Mouse (Mus musculus) stomach, embryonic 15.5 days (tissue): ENCODE measurements around the gene Gzmm. TPM values are rescaled to one million over a fixed set of nuclear protein-coding genes. Genes with fewer than 3 reads are reported as not detected.
A peak's percentile ranks its signal among the peaks of the same experiment; 100 is the strongest.
"Not testable (repeated sequence)": the region's sequence is repeated elsewhere in the genome, so short reads cannot be mapped to it uniquely, and the experiment has no call there.

Experiments
- ATAC-seq: fragments of 200-750 bp; cut with Nextera tagmentation; 2 replicates; pipeline ENCODE4 v1.8.0; 2017; ENCODE audit warnings: low read depth, moderate number of reproducible peaks, moderate TSS enrichment; ENCODE audit not compliant: insufficient read depth, low FRiP score
- H3K27ac ChIP-seq: fragments of 300-500 bp; sonication (generic); 2 replicates; pipeline ENCODE4 v1.5.1; 2015; ENCODE audit warnings: mild to moderate bottlenecking, inconsistent platforms
- H3K27me3 ChIP-seq: fragments of 300-500 bp; sonication (generic); replicated peaks from 2 replicates; pipeline ENCODE4 v1.6.1; 2015; ENCODE audit warnings: inconsistent platforms
- H3K36me3 ChIP-seq: fragments of 300-500 bp; sonication (generic); 2 replicates; pipeline ENCODE4 v1.6.1; 2015; ENCODE audit warnings: inconsistent platforms
- H3K4me1 ChIP-seq: fragments of 300-500 bp; sonication (generic); 2 replicates; pipeline ENCODE4 v1.6.1; 2015; ENCODE audit warnings: inconsistent platforms
- H3K4me2 ChIP-seq: fragments of 300-500 bp; sonication (generic); 2 replicates; pipeline ENCODE4 v1.6.1; 2015; ENCODE audit warnings: mild to moderate bottlenecking, inconsistent platforms
- H3K4me3 ChIP-seq: fragments of 300-500 bp; sonication (generic); replicated peaks from 2 replicates; pipeline ENCODE4 v1.5.1; 2015; ENCODE audit warnings: inconsistent platforms
- H3K9ac ChIP-seq: fragments of 300-500 bp; sonication (generic); 2 replicates; pipeline ENCODE4 v1.6.1; 2015; ENCODE audit warnings: inconsistent platforms
- H3K9me3 ChIP-seq: fragments of 300-500 bp; sonication (generic); 2 replicates; pipeline ENCODE4 v1.6.1; 2016; ENCODE audit warnings: inconsistent platforms
- WGBS: fragments of 180-500 bp; shearing (Covaris S2); methylation state at CpG from one replicate; pipeline ENCODE4 v1.1.7; 2015; 5-methylcytosine and 5-hydroxymethylcytosine counted together
- polyA plus RNA-seq: library from polyadenylated mRNA; unstranded; fragments of >200 nt; fragmentation: Nextera tagmentation; extraction: Ambion mirVana; gene quantifications from 2 replicates; pipeline ENCODE4 v1.2.1, GENCODE M21; 2015

Gzmm gene
- polyA plus RNA-seq, 1 experiment from 2014 or later: 0.57 TPM

- Histone ChIP-seq H3K9me3 (no peaks in the 10 kb centered on the region), H3K27ac (peak overlapping the region; percentile 83), H3K4me1 (peaks cover 30% of the 10 kb centered on the region), H3K36me3 (no peaks in the 10 kb centered on the region), H3K27me3 (no peaks in the 10 kb centered on the region), H3K4me3 (no peak overlapping the region), H3K4me2 (peak overlapping the region; percentile 8; the same call in 1 of the 2 replicates), H3K9ac (no peak overlapping the region)
- ATAC-seq: peak; percentile 43; the same call in 1 of the 2 replicates
- WGBS: 53% methylated on average over 13 of the region's 13 CpGs
Observed at GRCm38 (mm10) chr10:79695231-79696128, 6.7 kb downstream of the Gzmm start.

- H3K4me3 ChIP-seq: no peak overlapping the region
- ATAC-seq: peak; percentile 73
- H3K36me3 ChIP-seq: no peaks in the 10 kb centered on the region
- no peaks in the 10 kb centered on the region for H3K9me3 ChIP-seq
- H3K4me1 ChIP-seq: peaks cover 34% of the 10 kb centered on the region
- no peak overlapping the region for H3K9ac ChIP-seq
- peak overlapping the region; percentile 8 for H3K4me2 ChIP-seq
- H3K27me3 ChIP-seq: no peaks in the 10 kb centered on the region
- WGBS: 31% methylated on average over 9 of the region's 9 CpGs
- H3K27ac ChIP-seq: peak overlapping the region; percentile 83
Observed at GRCm38 (mm10) chr10:79696129-79696651, 7.4 kb downstream of the Gzmm start.

GRCm38 (mm10) chr10:79697916-79698315 is 9.1 kb downstream of the Gzmm start:
- Histone ChIP-seq H3K27ac (peak overlapping the region; percentile 83; the same call in 1 of the 2 replicates), H3K4me1 (peaks cover 43% of the 10 kb centered on the region), H3K4me3 (no peak overlapping the region), H3K36me3 (no peaks in the 10 kb centered on the region), H3K4me2 (no peak overlapping the region), H3K9me3 (no peaks in the 10 kb centered on the region), H3K27me3 (no peaks in the 10 kb centered on the region), H3K9ac (no peak overlapping the region)
- ATAC-seq: no peak
- WGBS: 71% methylated on average over 6 of the region's 6 CpGs

GRCm38 (mm10) chr10:79698459-79698858 is 9.6 kb downstream of the Gzmm start:
- Histone ChIP-seq H3K36me3 (no peaks in the 10 kb centered on the region), H3K9me3 (no peaks in the 10 kb centered on the region), H3K9ac (no peak overlapping the region), H3K27me3 (no peaks in the 10 kb centered on the region), H3K4me3 (no peak overlapping the region), H3K4me2 (no peak overlapping the region), H3K4me1 (peaks cover 43% of the 10 kb centered on the region), H3K27ac (no peak overlapping the region)
- 91% methylated on average over 6 of the region's 6 CpGs for WGBS
- ATAC-seq: no peak

- Histone ChIP-seq H3K9ac (no peak overlapping the region), H3K36me3 (no peaks in the 10 kb centered on the region), H3K4me1 (peaks cover 44% of the 10 kb centered on the region), H3K27ac (peak overlapping the region; percentile 86), H3K4me2 (no peak overlapping the region), H3K9me3 (no peaks in the 10 kb centered on the region), H3K27me3 (no peaks in the 10 kb centered on the region), H3K4me3 (no peak overlapping the region)
- no peak for ATAC-seq
- 25% methylated on average over 7 of the region's 7 CpGs for WGBS
Observed at GRCm38 (mm10) chr10:79700676-79701075, 11.9 kb downstream of the Gzmm start.

GRCm38 (mm10) chr10:79701443-79702129 is 12.8 kb downstream of the Gzmm start:
- no peak overlapping the region for H3K4me2 ChIP-seq
- H3K9ac ChIP-seq: no peak overlapping the region; the same call in 1 of the 2 replicates
- H3K27me3 ChIP-seq: no peaks in the 10 kb centered on the region
- ATAC-seq: peak; percentile 43
- no peaks in the 10 kb centered on the region for H3K9me3 ChIP-seq
- H3K27ac ChIP-seq: peak overlapping the region; percentile 86
- H3K4me1 ChIP-seq: peaks cover 44% of the 10 kb centered on the region
- 37% methylated on average over 10 of the region's 10 CpGs for whole genome bisulfite sequencing
- H3K4me3 ChIP-seq: no peak overlapping the region
- H3K36me3 ChIP-seq: no peaks in the 10 kb centered on the region

GRCm38 (mm10) chr10:79702970-79703369 is 14.2 kb downstream of the Gzmm start:
- not testable (repeated sequence) for H3K4me3 ChIP-seq, H3K27ac ChIP-seq, H3K27me3 ChIP-seq, H3K4me2 ChIP-seq, H3K9me3 ChIP-seq, ATAC-seq, H3K9ac ChIP-seq, H3K36me3 ChIP-seq
- WGBS: 81% methylated on average over 4 of the region's 4 CpGs
- H3K4me1 ChIP-seq: peaks cover 42% of the 10 kb centered on the region

- no peak overlapping the region for H3K9ac ChIP-seq
- no peaks in the 10 kb centered on the region for H3K9me3 ChIP-seq
- no peak for ATAC-seq
- peaks cover 40% of the 10 kb centered on the region for H3K4me1 ChIP-seq
- H3K27me3 ChIP-seq: no peaks in the 10 kb centered on the region
- 77% methylated on average over 10 of the region's 10 CpGs for WGBS
- peak overlapping the region; percentile 71 for H3K4me3 ChIP-seq
- H3K36me3 ChIP-seq: peaks cover 1% of the 10 kb centered on the region
- peak overlapping the region; percentile 83 for H3K4me2 ChIP-seq
- peak overlapping the region; percentile 61 for H3K27ac ChIP-seq
Observed at GRCm38 (mm10) chr10:79703541-79703940, 14.7 kb downstream of the Gzmm start.

GRCm38 (mm10) chr10:79704065-79704969 is 15.5 kb downstream of the Gzmm start, which contains the start of gene Bsg:
Gene Bsg, plus strand, starts transcription at chr10:79704491.
- Histone ChIP-seq H3K9me3 (no peaks in the 10 kb centered on the region), H3K4me3 (peak within 1 kb of the TSS; percentile 71), H3K9ac (peak within 1 kb of the TSS; percentile 88), H3K4me2 (peak within 1 kb of the TSS; percentile 83), H3K4me1 (peaks cover 48% of the 10 kb centered on the region), H3K27ac (peak within 1 kb of the TSS; percentile 81), H3K27me3 (no peaks in the 10 kb centered on the region), H3K36me3 (peaks cover 9% of the 10 kb centered on the region)
- ATAC-seq: peak; percentile 94
- under 1% methylated on average over 65 of the region's 65 CpGs for whole genome bisulfite sequencing

- Histone ChIP-seq H3K9ac (peak overlapping the region; percentile 88), H3K4me2 (peak overlapping the region; percentile 83), H3K9me3 (no peaks in the 10 kb centered on the region), H3K27me3 (no peaks in the 10 kb centered on the region), H3K36me3 (peaks cover 15% of the 10 kb centered on the region), H3K4me3 (peak overlapping the region; percentile 71), H3K27ac (peak overlapping the region; percentile 81), H3K4me1 (peaks cover 49% of the 10 kb centered on the region)
- WGBS: 5% methylated on average over 10 of the region's 10 CpGs
- no peak for ATAC-seq
Observed at GRCm38 (mm10) chr10:79704970-79705360, 16.1 kb downstream of the Gzmm start.

GRCm38 (mm10) chr10:79705951-79706350 is 17.1 kb downstream of the Gzmm start:
- Histone ChIP-seq H3K4me3 (peak overlapping the region; percentile 71), H3K27me3 (no peaks in the 10 kb centered on the region), H3K9me3 (no peaks in the 10 kb centered on the region), H3K4me2 (peak overlapping the region; percentile 83), H3K36me3 (peaks cover 25% of the 10 kb centered on the region), H3K27ac (no peak overlapping the region; the same call in 1 of the 2 replicates), H3K9ac (0 out of 2 replicates have a peak overlapping the region, but pooled peaks have one; percentile 88), H3K4me1 (peaks cover 46% of the 10 kb centered on the region)
- peak; percentile 53; the same call in 1 of the 2 replicates for ATAC-seq
- WGBS: 72% methylated on average over 5 of the region's 5 CpGs
